Comparison of ENCODE assay signal across 11 mouse cellular contexts in the genomic region with DNA sequence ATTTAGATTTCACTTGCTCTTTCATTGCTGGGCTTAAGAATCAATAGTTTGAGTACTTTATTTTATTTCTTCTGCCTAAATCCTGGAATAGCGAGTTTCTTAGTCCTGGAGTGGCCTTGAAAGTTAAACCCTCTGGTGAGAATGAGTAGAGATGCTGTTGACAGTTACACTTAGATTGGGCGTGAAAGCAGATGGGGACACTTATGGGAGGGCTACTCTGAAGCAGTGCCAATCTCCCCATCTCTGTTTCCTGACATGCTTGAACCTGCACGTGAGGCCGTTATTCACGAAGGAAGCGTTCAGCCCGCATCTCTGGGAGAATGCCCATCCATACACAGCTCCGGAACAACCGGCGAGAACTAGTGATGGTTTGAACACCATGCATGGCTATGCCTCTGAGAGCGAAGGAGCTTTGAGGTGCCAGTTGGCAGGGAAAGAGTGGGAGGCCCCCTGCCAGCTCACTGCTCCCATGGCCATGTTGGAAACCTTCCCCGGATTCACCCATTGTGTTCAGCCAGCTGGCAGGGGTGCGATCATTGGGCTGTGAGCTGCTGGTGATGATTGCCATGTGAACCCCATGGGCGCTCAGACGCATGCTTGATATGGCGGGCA.
DNase-seq lines count a peak whose midpoint lies in the region; ATAC-seq and TF ChIP-seq lines count a peak whose summit lies in the region.
"Had no signal": no experiment of that assay in that cellular context is flagged by ENCODE, and none has a peak within 500 bp of the region (broad histone marks: within the 10 kb centered on the region; RNA-seq: fewer than 3 reads in every experiment).

No protein-coding gene starts in this region.

- no peak overlapping the region for H3K27ac ChIP-seq in hindbrain, embryonic 13.5 days
- no peak overlapping the region for H3K27ac ChIP-seq in hindbrain, embryonic 10.5 days
- no peak overlapping the region for H3K27ac ChIP-seq in cerebellum, adult 2 months (ENCODE audit: insufficient read depth, low read length)
- no peak overlapping the region for H3K27ac ChIP-seq in neural tube, embryonic 15.5 days (replicated peaks)
- H3K27ac ChIP-seq in kidney, embryonic 14.5 days (ENCODE audit: low read depth, low read length) = no peak overlapping the region
- no peak overlapping the region for H3K27ac ChIP-seq in embryonic facial prominence, embryonic 10.5 days (replicated peaks)
- H3K27ac ChIP-seq: midbrain, embryonic 12.5 days had no signal

- H3K36me3 ChIP-seq in hindbrain, embryonic 13.5 days = no peaks in the 10 kb centered on the region
- H3K36me3 ChIP-seq in hindbrain, embryonic 10.5 days = no peaks in the 10 kb centered on the region
- no peaks in the 10 kb centered on the region for H3K36me3 ChIP-seq in neural tube, embryonic 15.5 days
- no peaks in the 10 kb centered on the region for H3K36me3 ChIP-seq in kidney, embryonic 14.5 days (ENCODE audit: control insufficient read depth, insufficient read depth, low read length)
- no peaks in the 10 kb centered on the region for H3K36me3 ChIP-seq in embryonic facial prominence, embryonic 10.5 days (replicated peaks)
- H3K36me3 ChIP-seq: midbrain, embryonic 12.5 days had no signal

- no peaks in the 10 kb centered on the region for H3K9me3 ChIP-seq in hindbrain, embryonic 13.5 days
- H3K9me3 ChIP-seq in hindbrain, embryonic 10.5 days = no peaks in the 10 kb centered on the region
- H3K9me3 ChIP-seq in neural tube, embryonic 15.5 days (replicated peaks) = no peaks in the 10 kb centered on the region
- H3K9me3 ChIP-seq in kidney, embryonic 14.5 days (ENCODE audit: control insufficient read depth, low read length) = no peaks in the 10 kb centered on the region
- H3K9me3 ChIP-seq in embryonic facial prominence, embryonic 10.5 days = no peaks in the 10 kb centered on the region
- H3K9me3 ChIP-seq: midbrain, embryonic 12.5 days had no signal

- no peak for TF ChIP-seq CTCF in cerebellum, adult 2 months (IDR thresholded peaks at IDR 0.05; ENCODE audit: borderline replicate concordance, insufficient read depth, low read depth, low read length)

- 79% methylated on average over 16 of the region's 16 CpGs for WGBS in hindbrain, embryonic 13.5 days
- 91% methylated on average over 16 of the region's 16 CpGs for WGBS in hindbrain, embryonic 10.5 days
- 15% methylated on average over 16 of the region's 16 CpGs for WGBS in cerebellum, adult 2 months
- WGBS in neural tube, embryonic 15.5 days = 64% methylated on average over 16 of the region's 16 CpGs
- WGBS in kidney, embryonic 14.5 days = 95% methylated on average over 16 of the region's 16 CpGs
- WGBS in embryonic facial prominence, embryonic 10.5 days = 92% methylated on average over 16 of the region's 16 CpGs

- DNase-seq in hindbrain, embryonic 10.5 days (ENCODE audit: low spot score) = no peak
- DNase-seq in cerebellum, adult 2 months = peak; percentile 42 to 70
- DNase-seq in layer of hippocampus, adult 18-20 months (ENCODE audit: low spot score in 2 of 2) = peak; percentile 28 to 39
- no peak for DNase-seq in embryonic facial prominence, embryonic 10.5 days (ENCODE audit: low spot score)
- DNase-seq: lung, adult 18-20 months had no signal

- no peaks in the 10 kb centered on the region for H3K27me3 ChIP-seq in hindbrain, embryonic 13.5 days
- no peaks in the 10 kb centered on the region for H3K27me3 ChIP-seq in hindbrain, embryonic 10.5 days (ENCODE audit: insufficient read depth, poor library complexity, severe bottlenecking)
- H3K27me3 ChIP-seq in cerebellum, adult 2 months (ENCODE audit: control insufficient read depth, insufficient read depth, low read length) = no peaks in the 10 kb centered on the region
- no peaks in the 10 kb centered on the region for H3K27me3 ChIP-seq in neural tube, embryonic 15.5 days (replicated peaks)
- no peaks in the 10 kb centered on the region for H3K27me3 ChIP-seq in kidney, embryonic 14.5 days (ENCODE audit: control insufficient read depth, insufficient read depth, low read length)
- H3K27me3 ChIP-seq in embryonic facial prominence, embryonic 10.5 days (replicated peaks; ENCODE audit: low read depth, poor library complexity, severe bottlenecking) = no peaks in the 10 kb centered on the region
- H3K27me3 ChIP-seq: midbrain, embryonic 12.5 days; Patski had no signal

- H3K4me1 ChIP-seq in hindbrain, embryonic 13.5 days (replicated peaks) = no peaks in the 10 kb centered on the region
- no peaks in the 10 kb centered on the region for H3K4me1 ChIP-seq in hindbrain, embryonic 10.5 days (replicated peaks)
- peaks cover 2% of the 10 kb centered on the region; the same call in 1 of the 2 replicates for H3K4me1 ChIP-seq in cerebellum, adult 2 months (ENCODE audit: control insufficient read depth, insufficient read depth, low read length)
- no peaks in the 10 kb centered on the region for H3K4me1 ChIP-seq in neural tube, embryonic 15.5 days
- no peaks in the 10 kb centered on the region for H3K4me1 ChIP-seq in kidney, embryonic 14.5 days (ENCODE audit: control insufficient read depth, insufficient read depth, low read length)
- no peaks in the 10 kb centered on the region for H3K4me1 ChIP-seq in embryonic facial prominence, embryonic 10.5 days
- H3K4me1 ChIP-seq: midbrain, embryonic 12.5 days had no signal

- peak; percentile 80 for ATAC-seq in hindbrain, embryonic 13.5 days (ENCODE audit: low FRiP score)
- peak; percentile 57 for ATAC-seq in neural tube, embryonic 15.5 days (ENCODE audit: low FRiP score)
- no peak for ATAC-seq in kidney, embryonic 14.5 days (ENCODE audit: low FRiP score, low TSS enrichment)
- ATAC-seq in erythroid progenitor cell, adult 5-6 weeks (replicated peaks; ENCODE audit: low FRiP score, poor library complexity, severe bottlenecking) = no peak
- ATAC-seq: Patski had no signal

- H3K4me3 ChIP-seq in hindbrain, embryonic 13.5 days = no peak overlapping the region
- no peak overlapping the region for H3K4me3 ChIP-seq in hindbrain, embryonic 10.5 days
- no peak overlapping the region for H3K4me3 ChIP-seq in cerebellum, adult 2 months (replicated peaks; ENCODE audit: insufficient read depth, low read depth, low read length)
- no peak overlapping the region for H3K4me3 ChIP-seq in neural tube, embryonic 15.5 days (replicated peaks)
- no peak overlapping the region for H3K4me3 ChIP-seq in kidney, embryonic 14.5 days (ENCODE audit: low read length)
- no peak overlapping the region for H3K4me3 ChIP-seq in embryonic facial prominence, embryonic 10.5 days
- H3K4me3 ChIP-seq: midbrain, embryonic 12.5 days had no signal

- H3K4me2 ChIP-seq in hindbrain, embryonic 13.5 days = no peak overlapping the region
- H3K4me2 ChIP-seq in neural tube, embryonic 15.5 days = no peak overlapping the region
- no peak overlapping the region for H3K4me2 ChIP-seq in kidney, embryonic 14.5 days (replicated peaks; ENCODE audit: low read depth, low read length)
- H3K4me2 ChIP-seq: midbrain, embryonic 12.5 days had no signal

- no peak overlapping the region for H3K9ac ChIP-seq in hindbrain, embryonic 13.5 days
- H3K9ac ChIP-seq in neural tube, embryonic 15.5 days (replicated peaks) = no peak overlapping the region
- H3K9ac ChIP-seq in kidney, embryonic 14.5 days (ENCODE audit: low read depth, low read length) = no peak overlapping the region
- H3K9ac ChIP-seq: midbrain, embryonic 12.5 days had no signal

- no peak for TF ChIP-seq POLR2A in cerebellum, adult 2 months (IDR thresholded peaks at IDR 0.05; ENCODE audit: borderline replicate concordance, insufficient read depth, low read length)

Comparison
In these comparisons a context has a peak if more than half of its experiments do, and no peak if none do; other contexts are left out.
1. ATAC-seq: peak in hindbrain, embryonic 13.5 days (single experiment) and neural tube, embryonic 15.5 days (single experiment); none in kidney, embryonic 14.5 days (single experiment) and erythroid progenitor cell, adult 5-6 weeks (single experiment).
2. DNase-seq: peak in cerebellum, adult 2 months (2 of 2) and layer of hippocampus, adult 18-20 months (2 of 2); none in hindbrain, embryonic 10.5 days (single experiment) and embryonic facial prominence, embryonic 10.5 days (single experiment).